Mouse (Mus musculus): ENCODE measurements around the gene Cyp2t4.

DNA sequence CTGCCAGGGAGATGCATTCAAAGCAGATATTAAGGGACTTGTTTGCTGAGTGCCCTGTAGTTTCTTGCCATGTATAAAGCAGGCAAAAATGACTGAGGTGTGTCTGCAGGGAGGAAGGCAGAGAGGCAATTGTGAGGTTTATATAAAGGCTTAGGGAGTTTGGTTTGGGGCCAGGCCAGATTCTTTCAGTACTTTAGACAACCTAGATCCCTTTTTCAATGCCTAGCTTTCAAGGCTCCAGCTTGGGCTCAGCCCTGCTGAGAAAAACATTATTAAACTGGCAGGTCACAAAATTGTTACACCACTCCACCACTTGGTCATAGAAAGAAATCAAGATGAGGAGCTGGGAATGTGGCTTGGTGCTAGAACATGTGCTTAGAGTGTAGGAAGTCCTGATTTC, 43.2 kb upstream of the Cyp2t4 start:
- TF ChIP-seq HCFC1 (IDR thresholded peaks at IDR 0.05; ENCODE audit: borderline replicate concordance, insufficient read depth, low read length) (no peak), CHD2 (IDR thresholded peaks at IDR 0.05; ENCODE audit: low read depth, low read length) (no peak), MAFK (IDR thresholded peaks at IDR 0.05; ENCODE audit: insufficient read depth, low read depth, low read length) (no peak), ZNF384 (IDR thresholded peaks at IDR 0.05; ENCODE audit: low read depth, low read length) (no peak), ZC3H11A (IDR thresholded peaks at IDR 0.05; ENCODE audit: borderline replicate concordance, low read depth, low read length) (no peak)
